Mouse (Mus musculus) embryonic stem cell, embryonic (primary cell): Measurements from ENCODE around the gene Gm8369.
"Not testable (repeated sequence)": the region's sequence is repeated elsewhere in the genome, so short reads cannot be mapped to it uniquely, and the experiment has no call there.

Experiments used
- CTCF ChIA-PET, 4 experiments: fragments of 300-600 bp in 2 of 4; fragments of 350-600 bp in 2 of 4; sonication (Branson Sonifier 250); formaldehyde crosslinking; loops; one replicate each; lab custom pipeline; 2022; ENCODE audit warnings: inconsistent platforms in 2 of 4; lab: Charles Lee
- POLR2A ChIA-PET, 4 experiments: fragments of 300-600 bp in 2 of 4; fragments of 350-600 bp in 2 of 4; sonication (Branson Sonifier 250); formaldehyde crosslinking; loops; one replicate each; lab custom pipeline; 2022; ENCODE audit warnings: antibody characterized with exemption in 4 of 4, inconsistent platforms in 1 of 4; lab: Charles Lee

Gene Gm8369

GRCm38 (mm10) chr19:11485746-11486145, at the start of gene Gm8369:
Gene Gm8369, plus strand, starts transcription at chr19:11485938.
- CTCF ChIA-PET, result interaction anchor here in 1 of 4 experiments (0.7 kb wide), 1 partner anchor 9 kb away, joined by 3 read pairs; no protein-coding TSS in a partner anchor

DNA sequence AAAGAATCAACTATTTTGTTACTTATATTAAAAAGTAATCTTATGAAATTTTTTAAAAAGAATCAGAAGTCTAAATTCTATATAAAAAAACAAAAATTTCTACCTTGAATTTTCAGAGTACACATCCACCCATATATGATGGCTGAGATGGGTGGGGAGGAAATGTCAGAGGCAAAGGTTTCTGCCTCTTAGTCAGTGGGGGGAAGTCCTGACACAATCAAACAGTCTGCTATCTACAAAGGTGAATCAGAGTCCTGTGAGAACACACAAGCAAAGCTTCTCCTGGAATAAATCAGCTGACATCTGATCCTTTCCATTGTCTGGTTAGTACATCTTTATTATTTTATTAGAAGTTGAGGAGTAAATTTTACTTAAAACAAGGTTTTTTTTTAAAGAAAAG, 42.4 kb upstream of the Gm8369 start, which contains the start of gene Ms4a4b:
Gene Ms4a4b, plus strand, starts transcription at position 216 of the 400 bp plus-strand sequence.
- POLR2A ChIA-PET, result no interaction called here
- CTCF ChIA-PET, result no interaction called here

More at GRCm38 (mm10) chr19:11485746-11486145, at the start of gene Gm8369:
- POLR2A ChIA-PET, result no interaction called here

DNA sequence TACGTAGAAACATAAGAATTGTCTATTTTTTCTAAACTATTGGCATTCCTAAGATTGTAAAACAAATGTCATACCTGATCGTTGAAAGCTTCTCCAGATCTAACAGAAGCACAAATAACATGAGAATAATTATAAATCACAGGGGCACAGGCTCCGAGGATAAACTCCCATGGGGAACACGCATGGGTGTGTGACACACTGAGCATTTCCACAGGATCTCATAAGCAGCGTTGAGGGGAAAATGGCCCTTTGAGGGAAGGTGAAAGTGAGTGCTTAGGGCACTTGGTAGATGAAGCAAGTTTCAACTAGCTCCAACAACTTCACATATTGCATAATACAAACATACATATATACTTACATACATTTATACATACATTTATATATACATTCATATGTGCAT, 41.8 kb upstream of the Gm8369 start:
- POLR2A ChIA-PET, result no interaction called here
- CTCF ChIA-PET, result no interaction called here

- ChIA-PET POLR2A (no interaction called here), CTCF (no interaction called here)
These were observed 38.5 kb upstream of the Gm8369 start for GRCm38 (mm10) chr19:11447238-11447637.

DNA sequence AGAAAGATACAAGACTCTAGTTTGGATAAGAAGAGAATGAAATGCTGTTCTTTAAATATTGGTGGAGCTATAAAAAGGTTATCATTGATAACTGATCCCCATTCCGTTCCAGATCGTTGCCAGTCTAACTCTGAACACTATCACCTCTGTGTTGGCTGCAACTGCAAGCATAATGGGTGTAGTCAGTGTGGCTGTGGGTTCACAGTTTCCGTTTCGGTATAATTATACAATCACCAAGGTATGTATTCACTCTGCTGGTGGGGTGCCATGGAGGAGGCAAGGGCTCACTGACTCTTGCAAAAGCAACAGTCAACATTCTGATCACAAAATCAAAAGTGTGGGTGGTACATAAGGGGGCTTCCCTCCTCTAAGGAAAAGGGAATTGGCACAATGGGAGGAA, 26.7 kb upstream of the Gm8369 start:
- CTCF ChIA-PET, POLR2A ChIA-PET: not testable (repeated sequence)

DNA sequence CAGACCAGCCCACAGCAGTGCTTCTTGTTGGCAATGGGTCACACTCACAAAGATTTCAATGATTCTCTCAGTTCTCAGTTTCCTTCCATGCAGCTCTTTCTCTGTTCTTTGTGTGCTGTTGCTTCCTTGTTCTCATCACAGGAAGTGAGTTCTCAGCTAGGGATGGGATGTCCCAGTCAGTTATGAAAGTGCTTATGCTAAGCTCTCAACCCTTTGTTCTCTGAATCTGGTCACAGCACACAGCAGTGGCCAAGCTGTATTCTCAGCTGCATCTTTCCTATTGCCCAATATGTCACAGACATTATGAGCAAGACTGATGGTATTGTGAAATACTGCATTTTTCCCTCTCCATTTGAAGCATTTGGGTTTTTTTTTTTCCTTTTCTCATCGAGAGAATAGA, 20.9 kb upstream of the Gm8369 start:
- POLR2A ChIA-PET, CTCF ChIA-PET: not testable (repeated sequence)

DNA sequence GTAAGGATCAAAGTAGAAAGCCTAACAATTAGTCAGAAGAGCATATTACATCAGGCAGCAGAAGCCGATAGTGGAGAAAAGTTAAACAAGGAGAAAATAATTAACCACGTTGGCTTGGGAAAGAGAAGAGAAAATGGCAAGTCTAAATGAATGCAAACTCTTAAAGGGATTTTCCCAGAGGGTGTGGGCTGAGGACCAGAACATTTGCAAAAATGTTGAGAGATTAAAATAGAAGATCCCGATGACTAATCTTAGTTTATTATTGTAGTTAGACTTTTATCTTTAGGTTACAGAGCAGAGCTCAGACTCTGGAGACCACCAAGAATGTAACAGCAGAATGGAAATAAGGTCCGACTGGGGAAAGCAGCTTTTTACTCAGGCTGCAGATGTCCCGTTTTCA, 19.3 kb upstream of the Gm8369 start:
- CTCF ChIA-PET, result no interaction called here

DNA sequence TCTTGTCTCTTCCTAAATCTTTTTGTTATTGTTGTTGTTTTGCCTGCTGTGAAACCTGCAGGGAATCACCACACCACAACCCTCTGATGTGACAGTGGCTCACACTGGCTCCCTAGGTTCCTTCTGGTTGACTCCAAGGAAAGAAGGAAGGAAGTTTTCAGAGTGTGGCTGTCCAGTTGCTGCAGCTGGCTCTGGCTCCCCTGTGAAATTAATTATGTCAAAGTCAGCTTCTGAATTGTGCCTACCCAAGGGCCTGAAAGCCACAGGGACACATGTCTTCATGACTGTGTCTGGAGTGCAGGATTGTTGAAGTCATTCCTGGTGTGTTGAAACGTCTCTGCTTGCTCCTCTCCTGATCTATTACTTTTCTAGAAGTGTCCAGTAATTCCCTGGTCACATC, 17.4 kb upstream of the Gm8369 start:
- CTCF ChIA-PET, POLR2A ChIA-PET: not testable (repeated sequence)

More for the DNA sequence above, 19.3 kb upstream of the Gm8369 start:
- POLR2A ChIA-PET, result no interaction called here

GRCm38 (mm10) chr19:11469215-11469614, 16.5 kb upstream of the Gm8369 start, which contains the start of gene Ms4a6c:
Gene Ms4a6c, plus strand, starts transcription at chr19:11469366.
- POLR2A ChIA-PET, CTCF ChIA-PET: not testable (repeated sequence)

DNA sequence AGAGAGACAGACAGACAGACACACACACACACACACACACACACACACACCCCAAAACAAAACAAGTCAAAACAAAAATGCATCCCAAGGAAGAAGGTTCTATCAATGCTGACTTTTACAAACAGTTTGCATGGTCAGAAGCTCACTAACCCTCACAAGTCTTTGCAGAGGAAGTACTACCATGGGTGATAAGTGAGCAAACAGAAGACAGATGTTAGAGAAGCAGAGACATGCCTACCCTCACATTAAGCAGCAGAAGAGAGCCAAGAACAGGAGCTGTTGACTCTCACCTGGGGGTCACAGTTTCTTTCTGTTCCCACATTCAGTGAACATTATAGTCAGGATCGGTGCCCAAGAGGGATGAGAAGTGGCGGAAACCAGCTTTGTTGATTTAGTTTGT, 6.0 kb upstream of the Gm8369 start:
- ChIA-PET CTCF (no interaction called here), POLR2A (no interaction called here)

DNA sequence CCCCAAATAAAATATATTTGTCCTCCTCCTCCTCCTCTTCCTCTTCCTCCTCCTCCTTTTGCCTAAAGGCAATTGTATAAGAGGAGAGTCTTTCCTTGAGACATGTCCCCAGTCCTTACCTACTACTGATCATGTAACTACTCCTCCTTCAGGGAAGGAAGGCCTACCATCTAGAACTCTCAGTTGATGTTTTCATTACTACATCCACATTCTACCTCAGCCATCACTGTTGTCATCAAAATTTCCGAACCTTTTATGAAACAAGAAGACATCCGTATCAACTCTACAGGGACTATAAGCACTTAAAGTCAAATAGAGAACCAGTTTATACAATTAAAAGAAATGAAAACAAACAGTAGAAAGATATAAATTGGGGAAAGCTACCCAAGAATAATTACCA, 3.1 kb upstream of the Gm8369 start:
- POLR2A ChIA-PET, result no interaction called here
- CTCF ChIA-PET, result no interaction called here

DNA sequence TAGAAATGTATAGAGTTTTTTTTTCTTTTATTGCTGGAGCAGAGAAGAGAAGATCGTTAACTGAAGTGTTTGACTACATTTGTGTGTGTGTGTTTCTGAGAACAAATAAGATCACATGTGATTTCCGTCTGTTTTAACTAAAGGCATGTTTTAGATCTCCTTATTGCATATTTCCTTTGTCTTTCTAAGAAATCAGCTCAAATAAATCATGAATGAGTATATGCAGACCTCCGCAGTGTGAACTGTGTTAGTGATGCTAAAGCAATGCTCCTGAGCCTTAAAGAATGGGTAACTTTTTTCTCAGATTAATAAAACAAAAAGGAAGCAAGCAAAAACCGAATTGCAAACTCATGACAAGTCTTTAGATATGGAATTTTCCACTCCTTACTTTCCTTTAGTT, 1.8 kb upstream of the Gm8369 start:
- CTCF ChIA-PET, result no interaction called here
- POLR2A ChIA-PET, result no interaction called here

DNA sequence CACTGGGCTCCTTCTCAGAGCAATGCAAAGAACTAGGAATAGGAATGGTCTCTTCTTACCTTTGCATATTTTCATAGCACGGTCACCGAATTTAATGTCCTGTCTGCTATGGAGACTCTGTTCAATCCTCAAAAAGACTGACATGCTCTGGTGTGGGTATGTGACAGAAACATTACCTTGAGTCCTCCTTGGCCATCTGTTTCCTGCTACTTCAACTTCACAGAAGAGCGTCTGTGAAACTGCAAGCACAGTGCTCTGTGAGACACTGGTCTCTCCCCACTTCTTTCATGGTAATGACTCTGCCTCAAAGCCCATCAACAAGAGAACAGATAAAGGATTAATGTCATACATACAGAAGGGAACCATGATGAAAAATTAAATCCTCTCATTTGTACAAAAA, 1.4 kb upstream of the Gm8369 start:
- CTCF ChIA-PET, result no interaction called here
- POLR2A ChIA-PET, result no interaction called here

DNA sequence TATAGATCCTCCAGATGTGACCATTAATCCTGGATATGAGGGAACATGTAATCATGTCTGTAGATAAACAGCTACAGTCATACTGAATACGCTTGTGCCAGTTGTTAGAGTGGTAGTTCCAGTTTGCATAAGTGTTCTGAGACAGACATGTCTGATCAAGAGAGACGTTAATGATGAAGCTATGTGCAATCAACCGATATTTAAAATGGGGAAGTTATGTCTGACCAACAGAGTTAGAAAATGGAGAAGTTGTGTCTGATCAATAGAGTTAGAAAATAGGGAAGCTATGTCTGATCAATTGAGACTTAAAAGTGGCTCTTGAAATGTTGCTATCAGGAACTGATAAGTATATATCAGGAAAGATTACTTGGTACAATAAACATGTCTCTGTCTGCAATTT, 472 bp upstream of the Gm8369 start:
- POLR2A ChIA-PET, result no interaction called here
- CTCF ChIA-PET, result no interaction called here

GRCm38 (mm10) chr19:11486599-11486998, 861 bp downstream of the Gm8369 start:
- ChIA-PET POLR2A (no interaction called here), CTCF (no interaction called here)

DNA sequence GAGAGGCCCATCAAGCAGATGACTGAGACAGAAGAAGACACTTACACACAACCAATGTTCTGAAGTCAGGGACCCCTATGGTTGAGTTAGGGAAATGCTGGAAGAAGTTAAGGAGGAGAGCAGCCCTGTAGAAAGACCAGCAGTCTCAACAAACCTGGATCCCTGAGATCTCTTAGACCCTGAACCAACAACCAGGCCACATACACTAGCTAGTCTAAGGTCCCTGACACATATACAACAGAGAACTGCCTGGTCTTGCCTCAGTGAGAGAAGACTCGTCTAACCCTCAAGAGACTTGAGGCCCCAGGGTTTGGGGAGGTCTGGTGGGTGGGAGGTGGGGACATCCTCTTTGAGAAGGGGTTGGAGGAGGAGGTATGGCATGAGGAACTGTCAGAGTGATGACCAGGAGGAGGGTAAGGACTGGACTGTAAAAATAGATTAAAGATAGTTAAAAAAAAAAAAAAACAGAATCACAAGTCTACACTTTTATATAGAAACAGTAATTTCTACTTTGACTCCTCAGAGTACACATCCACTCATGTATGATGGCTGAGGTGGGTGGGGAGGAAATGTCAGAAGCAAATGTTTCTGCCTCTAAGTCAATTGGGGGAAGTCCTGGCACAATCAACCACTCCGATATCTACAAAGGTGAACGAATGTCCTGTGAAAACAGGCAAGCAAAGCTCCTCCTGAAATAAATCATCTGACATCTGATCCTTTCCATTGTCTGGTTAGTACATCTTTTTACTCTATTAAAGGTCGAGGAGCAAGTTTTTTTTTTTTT, 5.9 kb downstream of the Gm8369 start:
- ChIA-PET CTCF (no interaction called here), POLR2A (no interaction called here)

DNA sequence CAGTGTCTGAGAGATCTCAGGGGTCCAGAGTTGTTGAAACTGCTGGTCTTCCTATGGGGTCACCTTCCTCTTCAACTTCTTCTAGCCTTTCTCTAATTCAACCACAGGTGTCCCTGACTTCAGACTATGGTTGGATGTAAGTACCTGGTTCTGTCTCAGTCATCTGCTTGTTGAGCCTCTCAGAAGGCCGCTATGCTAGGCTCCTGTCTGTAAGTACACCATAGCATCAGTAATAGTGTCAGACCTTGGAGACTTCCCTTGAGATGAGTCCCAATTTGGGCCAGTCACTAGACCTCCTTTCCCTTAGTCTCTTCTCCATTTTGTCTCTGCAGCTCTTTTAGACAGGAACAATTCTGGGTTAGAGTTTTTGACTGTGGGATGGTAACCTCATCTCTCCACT, 6.9 kb downstream of the Gm8369 start:
- POLR2A ChIA-PET, result no interaction called here
- CTCF ChIA-PET, result no interaction called here

GRCm38 (mm10) chr19:11494519-11494918, 8.8 kb downstream of the Gm8369 start:
- ChIA-PET POLR2A (no interaction called here), CTCF (interaction anchor here in 1 of 4 experiments (0.6 kb wide), 2 partner anchors 9 to 1114 kb away, joined by 3 to 28 read pairs; partner anchors contain the start of gene Gm8369)

DNA sequence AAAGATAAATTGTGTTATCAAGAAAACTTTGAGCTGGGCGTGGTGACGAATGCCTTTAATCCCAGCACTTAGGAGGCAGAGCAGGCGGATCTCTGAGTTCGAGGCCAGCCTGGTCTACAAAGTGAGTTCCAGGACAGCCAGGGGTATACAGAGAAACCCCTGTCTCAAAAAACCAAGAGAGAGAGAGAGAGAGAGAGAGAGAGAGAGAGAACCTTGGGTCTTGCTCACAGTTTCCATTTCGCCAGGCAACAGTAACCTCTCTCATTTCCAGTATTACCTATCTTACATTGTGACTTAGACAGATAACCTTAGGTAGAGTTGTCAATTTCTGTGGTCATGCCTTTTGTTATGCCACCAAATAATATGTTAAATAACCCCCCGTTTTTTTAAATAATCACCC, 10.6 kb downstream of the Gm8369 start:
- POLR2A ChIA-PET, result no interaction called here
- CTCF ChIA-PET, result no interaction called here

- POLR2A ChIA-PET, CTCF ChIA-PET: not testable (repeated sequence)
These were observed 11.6 kb downstream of the Gm8369 start for GRCm38 (mm10) chr19:11497300-11497699.

- CTCF ChIA-PET, result no interaction called here
- POLR2A ChIA-PET, result no interaction called here
These were observed 15.1 kb downstream of the Gm8369 start for GRCm38 (mm10) chr19:11500796-11501195.
